Mouse (Mus musculus): ENCODE data around the gene Palm2. TPM values are rescaled to one million over a fixed set of nuclear protein-coding genes. Genes with fewer than 3 reads are reported as not detected.
A peak's percentile ranks its signal among the peaks of the same experiment; 100 is the strongest.

The Palm2 gene
- polyA plus RNA-seq, 1 experiment from 2014 or later = 4.0 TPM

- ATAC-seq (ENCODE audit: insufficient read depth, low FRiP score, low read depth) = no peak
- Histone ChIP-seq H3K27me3 (replicated peaks) (no peaks in the 10 kb centered on the region), H3K36me3 (no peaks in the 10 kb centered on the region), H3K4me1 (no peaks in the 10 kb centered on the region), H3K27ac (no peak overlapping the region; the same call in 1 of the 2 replicates), H3K9me3 (no peaks in the 10 kb centered on the region), H3K4me2 (no peak overlapping the region), H3K4me3 (replicated peaks) (no peak overlapping the region), H3K9ac (no peak overlapping the region)
- 68% methylated on average over 6 of the region's 6 CpGs for WGBS
Observed at GRCm38 (mm10) chr4:57574646-57575045, 140.6 kb downstream of the Palm2 start.

- Histone ChIP-seq H3K4me3 (replicated peaks) (no peak overlapping the region), H3K27ac (no peak overlapping the region), H3K27me3 (replicated peaks) (no peaks in the 10 kb centered on the region), H3K4me1 (no peaks in the 10 kb centered on the region), H3K4me2 (no peak overlapping the region), H3K9me3 (no peaks in the 10 kb centered on the region), H3K9ac (no peak overlapping the region), H3K36me3 (no peaks in the 10 kb centered on the region)
- 70% methylated on average over 5 of the region's 5 CpGs for WGBS
- no peak for ATAC-seq (ENCODE audit: insufficient read depth, low FRiP score, low read depth)
Observed at GRCm38 (mm10) chr4:57575686-57576085, 141.6 kb downstream of the Palm2 start.

GRCm38 (mm10) chr4:57576095-57576494, 142.0 kb downstream of the Palm2 start:
- no peak overlapping the region for H3K4me2 ChIP-seq
- 72% methylated on average over 11 of the region's 11 CpGs for WGBS
- no peak for ATAC-seq (ENCODE audit: insufficient read depth, low FRiP score, low read depth)

GRCm38 (mm10) chr4:57579683-57580082, 145.6 kb downstream of the Palm2 start:
- Histone ChIP-seq H3K36me3 (no peaks in the 10 kb centered on the region), H3K9ac (no peak overlapping the region), H3K9me3 (no peaks in the 10 kb centered on the region), H3K27me3 (replicated peaks) (no peaks in the 10 kb centered on the region), H3K4me2 (no peak overlapping the region), H3K27ac (no peak overlapping the region), H3K4me1 (no peaks in the 10 kb centered on the region), H3K4me3 (replicated peaks) (no peak overlapping the region)
- WGBS = 83% methylated on average over 10 of the region's 10 CpGs
- ATAC-seq (ENCODE audit: insufficient read depth, low FRiP score, low read depth) = no peak

More at GRCm38 (mm10) chr4:57576095-57576494, 142.0 kb downstream of the Palm2 start:
- no peaks in the 10 kb centered on the region for H3K36me3 ChIP-seq
- no peak overlapping the region for H3K4me3 ChIP-seq (replicated peaks)
- no peaks in the 10 kb centered on the region for H3K4me1 ChIP-seq
- no peak overlapping the region for H3K9ac ChIP-seq
- no peaks in the 10 kb centered on the region for H3K9me3 ChIP-seq
- H3K27me3 ChIP-seq (replicated peaks) = no peaks in the 10 kb centered on the region
- no peak overlapping the region for H3K27ac ChIP-seq

- Histone ChIP-seq H3K36me3 (no peaks in the 10 kb centered on the region), H3K9ac (no peak overlapping the region), H3K27ac (no peak overlapping the region), H3K4me3 (replicated peaks) (no peak overlapping the region), H3K4me1 (0 out of 2 replicates have a peak, but pooled peaks cover 8% of the 10 kb centered on the region), H3K27me3 (replicated peaks) (no peaks in the 10 kb centered on the region), H3K4me2 (no peak overlapping the region), H3K9me3 (no peaks in the 10 kb centered on the region)
- 88% methylated on average over 6 of the region's 6 CpGs for WGBS
- ATAC-seq (ENCODE audit: insufficient read depth, low FRiP score, low read depth) = no peak
Observed at GRCm38 (mm10) chr4:57585281-57585800, 151.3 kb downstream of the Palm2 start.

- Histone ChIP-seq H3K4me3 (replicated peaks) (no peak overlapping the region), H3K27ac (no peak overlapping the region), H3K4me2 (no peak overlapping the region), H3K36me3 (no peaks in the 10 kb centered on the region), H3K9me3 (no peaks in the 10 kb centered on the region), H3K27me3 (replicated peaks) (no peaks in the 10 kb centered on the region), H3K4me1 (0 out of 2 replicates have a peak, but pooled peaks cover 8% of the 10 kb centered on the region), H3K9ac (no peak overlapping the region)
- ATAC-seq (ENCODE audit: insufficient read depth, low FRiP score, low read depth) = no peak
- 50% methylated on average over 7 of the region's 7 CpGs for WGBS
Observed at GRCm38 (mm10) chr4:57586933-57587658, 153.0 kb downstream of the Palm2 start.

- no peak overlapping the region for H3K4me2 ChIP-seq
- H3K27ac ChIP-seq = no peak overlapping the region
- 96% methylated on average over 1 of the region's 1 CpGs for WGBS
- no peaks in the 10 kb centered on the region for H3K36me3 ChIP-seq
- no peaks in the 10 kb centered on the region for H3K27me3 ChIP-seq (replicated peaks)
- H3K4me1 ChIP-seq = 0 out of 2 replicates have a peak, but pooled peaks cover 8% of the 10 kb centered on the region
- H3K9me3 ChIP-seq = no peaks in the 10 kb centered on the region
- H3K4me3 ChIP-seq (replicated peaks) = no peak overlapping the region
- no peak overlapping the region for H3K9ac ChIP-seq
- no peak for ATAC-seq (ENCODE audit: insufficient read depth, low FRiP score, low read depth)
Observed at GRCm38 (mm10) chr4:57588356-57588755, 154.3 kb downstream of the Palm2 start.

- no peak overlapping the region for H3K27ac ChIP-seq
- no peak for ATAC-seq (ENCODE audit: insufficient read depth, low FRiP score, low read depth)
- 70% methylated on average over 4 of the region's 4 CpGs for WGBS
- no peak overlapping the region for H3K4me2 ChIP-seq
- H3K4me1 ChIP-seq = no peaks in the 10 kb centered on the region
- H3K9me3 ChIP-seq = no peaks in the 10 kb centered on the region
- H3K36me3 ChIP-seq = no peaks in the 10 kb centered on the region
- no peaks in the 10 kb centered on the region for H3K27me3 ChIP-seq (replicated peaks)
- H3K9ac ChIP-seq = no peak overlapping the region
- H3K4me3 ChIP-seq (replicated peaks) = no peak overlapping the region
Observed at GRCm38 (mm10) chr4:57592751-57593150, 158.7 kb downstream of the Palm2 start.

- Histone ChIP-seq H3K4me1 (0 out of 2 replicates have a peak, but pooled peaks cover 6% of the 10 kb centered on the region), H3K9me3 (no peaks in the 10 kb centered on the region), H3K27me3 (replicated peaks) (no peaks in the 10 kb centered on the region), H3K9ac (no peak overlapping the region), H3K36me3 (no peaks in the 10 kb centered on the region), H3K4me2 (no peak overlapping the region), H3K27ac (no peak overlapping the region), H3K4me3 (replicated peaks) (no peak overlapping the region)
- no peak for ATAC-seq (ENCODE audit: insufficient read depth, low FRiP score, low read depth)
- WGBS = 90% methylated on average over 6 of the region's 6 CpGs
Observed at GRCm38 (mm10) chr4:57599946-57600345, 165.9 kb downstream of the Palm2 start.

- 0 out of 2 replicates have a peak, but pooled peaks cover 6% of the 10 kb centered on the region for H3K4me1 ChIP-seq
- no peak overlapping the region for H3K4me2 ChIP-seq
- H3K9me3 ChIP-seq = no peaks in the 10 kb centered on the region
- peak overlapping the region; percentile 51; the same call in 1 of the 2 replicates for H3K27ac ChIP-seq
- H3K4me3 ChIP-seq (replicated peaks) = no peak overlapping the region
- H3K9ac ChIP-seq = no peak overlapping the region
- WGBS = 68% methylated on average over 11 of the region's 11 CpGs
- H3K36me3 ChIP-seq = no peaks in the 10 kb centered on the region
- ATAC-seq (ENCODE audit: insufficient read depth, low FRiP score, low read depth) = no peak; the same call in 1 of the 2 replicates
- no peaks in the 10 kb centered on the region for H3K27me3 ChIP-seq (replicated peaks)
Observed at GRCm38 (mm10) chr4:57600685-57601457, 166.8 kb downstream of the Palm2 start.

GRCm38 (mm10) chr4:57601458-57601835, 167.4 kb downstream of the Palm2 start:
- WGBS = 62% methylated on average over 9 of the region's 9 CpGs
- Histone ChIP-seq H3K27ac (no peak overlapping the region), H3K4me1 (0 out of 2 replicates have a peak, but pooled peaks cover 11% of the 10 kb centered on the region)

More at GRCm38 (mm10) chr4:57601458-57601835, 167.4 kb downstream of the Palm2 start:
- Histone ChIP-seq H3K4me3 (replicated peaks) (no peak overlapping the region), H3K9ac (no peak overlapping the region), H3K4me2 (no peak overlapping the region), H3K27me3 (replicated peaks) (no peaks in the 10 kb centered on the region), H3K9me3 (no peaks in the 10 kb centered on the region), H3K36me3 (no peaks in the 10 kb centered on the region)
- no peak for ATAC-seq (ENCODE audit: insufficient read depth, low FRiP score, low read depth)
